Mouse (Mus musculus) frontal cortex, postnatal 14 days (tissue): ENCODE results near the gene Pold2.

Experiments
- DNase-seq, 2 experiments: peaks; one replicate each; pipeline ENCODE4 v3.0.0; 2022; ENCODE audit warnings: low spot score in 2 of 2

Pold2 gene

GRCm38 (mm10) chr11:5877921-5878526 is at the start of gene Pold2:
Gene Pold2 (minus strand): TSS chr11:5878292.
- DNase-seq: peak; percentile 95 to 96

DNA sequence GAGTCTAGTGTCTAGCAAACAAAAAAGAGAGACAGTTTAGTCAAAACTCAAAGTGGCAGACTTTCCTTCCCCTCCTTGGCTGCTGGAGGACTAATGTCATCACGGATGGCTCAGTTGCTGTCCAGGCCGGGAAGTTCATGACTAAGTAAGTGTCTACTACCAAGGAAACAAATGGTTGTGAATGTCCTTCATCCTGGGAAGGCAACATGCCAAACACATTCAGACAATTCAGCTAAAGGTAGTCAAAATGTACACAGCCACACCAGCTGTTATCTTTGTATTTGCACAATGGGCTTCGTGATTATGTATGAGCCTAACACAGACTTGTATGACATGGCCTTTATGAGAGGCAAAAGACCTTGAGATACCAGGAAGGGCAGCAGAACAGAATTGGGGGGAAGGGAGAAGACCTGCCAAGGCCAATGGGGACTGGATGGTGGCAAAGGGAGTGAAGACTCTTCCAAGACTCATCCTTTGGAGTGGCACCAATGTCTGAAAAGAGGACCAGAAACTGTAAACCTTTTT is 48.7 kb upstream of the Pold2 start:
- no peak for DNase-seq

GRCm38 (mm10) chr11:5924699-5925098 is 46.6 kb upstream of the Pold2 start:
- DNase-seq: no peak

- no peak for DNase-seq
Measured at GRCm38 (mm10) chr11:5920323-5920960, 42.4 kb upstream of the Pold2 start.

DNA sequence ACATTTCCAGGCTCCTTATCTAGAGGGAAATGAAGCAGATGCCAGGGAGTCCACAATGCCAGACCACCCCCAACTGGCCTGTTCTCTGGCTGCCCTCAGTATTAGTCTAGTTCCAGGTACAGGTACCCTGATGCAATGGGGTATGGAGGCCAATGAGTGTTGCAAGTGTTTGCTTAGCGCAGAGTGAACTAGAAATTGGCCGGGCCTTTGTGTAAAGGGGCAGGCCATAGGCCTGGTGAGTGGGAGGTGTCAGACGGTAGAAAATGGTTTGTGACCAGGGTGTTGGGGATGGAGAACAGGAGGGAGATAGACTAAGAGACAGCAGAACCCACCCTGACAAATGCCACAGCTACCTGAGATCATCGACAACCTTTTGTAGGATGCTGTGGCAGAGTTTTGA is 41.5 kb upstream of the Pold2 start:
- DNase-seq: no peak

DNA sequence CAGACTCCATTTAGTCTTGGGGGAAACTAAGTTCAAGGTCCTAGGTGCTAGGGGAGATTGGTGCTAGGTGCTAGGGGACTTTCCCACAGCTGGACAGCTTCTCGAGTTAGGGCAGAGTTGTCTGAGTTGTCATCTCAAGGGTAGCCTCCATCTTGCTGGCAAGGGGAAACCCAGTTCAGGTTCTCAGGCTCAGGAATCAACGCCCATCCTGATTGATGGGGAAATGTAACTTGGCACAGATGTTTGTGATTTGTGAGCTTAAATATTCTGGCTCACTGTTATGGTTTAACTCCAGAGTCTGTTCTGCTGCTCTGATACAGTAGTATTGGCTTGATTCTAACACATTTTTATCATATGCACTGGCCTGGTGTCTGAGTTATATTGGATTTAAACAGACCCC is 40.0 kb upstream of the Pold2 start:
- DNase-seq: no peak

- DNase-seq: no peak
Measured at GRCm38 (mm10) chr11:5916178-5916548, 38.1 kb upstream of the Pold2 start.

GRCm38 (mm10) chr11:5915429-5916177 is 37.5 kb upstream of the Pold2 start:
- no peak for DNase-seq

DNA sequence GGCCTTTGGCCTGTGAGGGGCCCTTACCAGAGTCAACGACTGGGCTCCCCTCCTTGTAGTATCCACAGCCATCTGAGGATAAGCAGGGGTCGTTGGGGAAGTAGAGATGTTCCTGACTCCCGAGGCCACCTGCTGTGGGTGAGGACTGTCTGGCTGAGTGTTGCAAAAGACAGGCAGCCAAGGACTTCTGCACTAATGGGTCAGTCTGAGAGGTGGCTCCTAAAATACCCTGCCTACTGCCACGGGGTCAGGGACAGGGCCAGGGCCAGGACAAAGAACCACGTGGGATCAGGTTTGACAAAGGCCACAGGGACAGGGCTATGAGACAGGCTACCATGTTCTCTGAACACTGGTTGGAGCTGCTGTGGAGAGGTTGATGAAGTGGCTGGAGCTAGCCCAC is 36.8 kb upstream of the Pold2 start:
- no peak for DNase-seq

GRCm38 (mm10) chr11:5913936-5914335 is 35.8 kb upstream of the Pold2 start:
- no peak for DNase-seq

DNA sequence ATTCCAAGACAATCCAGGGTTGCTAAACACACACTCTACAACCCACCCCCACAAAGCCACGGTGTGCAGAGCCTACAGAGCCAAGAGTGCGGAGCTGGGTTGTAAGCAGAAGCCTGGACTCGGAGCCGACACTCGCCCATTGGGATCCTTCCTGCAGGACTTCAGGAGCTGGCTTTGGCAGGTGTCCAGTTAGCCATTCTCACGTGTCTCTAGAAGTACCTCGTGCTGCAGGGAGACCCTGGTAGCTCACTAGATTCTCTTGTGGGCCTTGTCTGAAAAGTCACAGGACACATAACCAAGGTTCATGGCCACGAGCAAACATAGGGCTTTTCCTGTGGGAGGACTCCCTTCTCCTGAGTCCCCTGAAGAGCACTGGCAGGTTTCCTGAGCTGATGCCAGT is 35.2 kb upstream of the Pold2 start:
- DNase-seq: no peak

- peak in 1 of 2 experiments; percentile 57 for DNase-seq
Measured at GRCm38 (mm10) chr11:5912635-5913034, 34.5 kb upstream of the Pold2 start.

DNA sequence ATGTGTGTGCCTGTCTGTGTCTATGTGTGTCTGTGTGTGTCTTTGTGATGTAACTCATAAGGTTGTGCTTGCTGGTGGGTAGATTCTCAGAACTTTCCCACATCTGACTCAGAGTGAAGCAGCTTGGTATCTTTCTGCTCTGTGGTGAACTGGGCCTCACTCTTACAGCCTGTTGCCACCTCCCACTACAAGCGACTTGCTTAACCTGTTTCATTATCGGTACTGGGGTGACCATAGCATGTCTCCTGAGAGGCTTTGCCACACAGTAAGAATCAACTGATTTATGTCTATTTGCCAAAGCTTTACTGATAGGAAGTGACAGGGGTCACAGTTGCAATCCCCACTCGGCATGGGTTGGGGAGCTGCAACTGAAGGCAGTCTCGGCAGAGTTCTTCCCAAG is 30.6 kb upstream of the Pold2 start:
- DNase-seq: no peak

DNA sequence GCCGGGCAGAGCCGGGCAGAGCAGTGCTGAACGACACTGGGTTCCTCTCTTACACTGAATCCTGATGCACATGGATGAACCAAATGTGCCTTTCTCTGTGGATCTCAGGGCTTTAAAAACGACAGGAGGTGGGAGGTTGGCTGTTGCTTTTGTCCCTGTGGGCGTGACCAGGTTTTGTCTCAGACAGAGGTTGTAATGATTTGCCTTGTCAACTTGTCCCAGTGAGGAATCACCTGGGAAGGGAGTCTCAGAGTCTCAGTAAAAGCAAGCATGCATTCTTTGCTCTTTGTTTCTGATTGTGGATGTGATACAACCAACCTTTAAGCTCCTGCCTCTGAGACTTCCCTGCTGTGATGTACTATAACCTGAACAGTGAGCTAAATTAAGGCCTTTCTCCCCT is 29.0 kb upstream of the Pold2 start:
- DNase-seq: no peak

DNA sequence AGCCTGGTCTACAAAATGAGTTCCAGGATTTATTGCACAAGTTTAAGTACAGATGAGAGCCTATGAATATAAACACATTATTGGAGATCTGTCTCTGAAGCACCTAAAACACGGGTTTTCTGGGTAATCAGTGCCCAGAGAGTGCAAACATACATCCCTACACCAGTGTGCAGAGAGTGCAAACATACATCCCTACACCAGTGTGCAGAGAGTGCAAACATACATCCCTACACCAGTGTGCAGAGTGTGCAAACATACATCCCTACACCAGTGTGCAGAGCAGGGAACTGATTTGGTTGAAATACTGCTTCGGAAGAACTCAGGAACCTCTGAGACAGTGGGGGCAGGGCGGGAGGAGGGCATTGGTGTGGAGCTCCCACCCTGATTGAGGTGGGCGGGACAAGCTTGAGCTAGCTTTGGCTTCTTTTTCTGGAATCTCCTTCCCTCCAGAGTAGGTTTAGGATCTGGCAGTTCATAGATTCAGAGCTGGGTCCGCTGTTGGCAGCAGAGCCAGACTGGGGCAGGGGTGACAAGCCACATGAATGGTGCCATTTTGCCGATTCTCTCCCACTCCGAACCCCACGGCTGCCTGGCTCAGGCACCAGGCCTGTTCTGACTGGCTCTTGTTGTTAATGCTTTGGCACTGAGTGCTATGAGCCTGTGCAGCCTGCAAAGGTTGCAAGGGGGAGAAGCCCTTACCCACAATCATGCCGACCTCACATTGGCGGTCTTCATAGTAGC is 27.9 kb upstream of the Pold2 start:
- DNase-seq: no peak

DNA sequence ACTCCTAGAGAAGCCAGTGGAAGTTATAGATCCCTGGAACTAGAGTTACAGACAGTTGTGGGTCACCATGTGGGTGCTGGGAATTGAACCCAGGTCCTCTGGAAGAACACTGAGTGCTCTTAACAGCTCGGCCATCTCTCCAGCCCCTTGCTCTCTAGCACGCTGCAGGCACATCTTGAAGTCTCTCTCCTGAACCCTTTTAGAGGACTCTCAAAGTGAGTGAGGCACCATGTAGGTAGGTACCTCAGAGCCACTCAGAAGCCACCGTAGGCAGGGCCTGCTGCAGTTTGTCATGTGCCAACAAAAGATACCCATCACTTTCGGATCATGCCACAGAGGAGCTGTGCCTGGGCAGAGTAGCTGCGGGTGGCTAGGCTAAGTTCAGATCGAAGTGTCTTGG is 26.8 kb upstream of the Pold2 start:
- DNase-seq: no peak

DNA sequence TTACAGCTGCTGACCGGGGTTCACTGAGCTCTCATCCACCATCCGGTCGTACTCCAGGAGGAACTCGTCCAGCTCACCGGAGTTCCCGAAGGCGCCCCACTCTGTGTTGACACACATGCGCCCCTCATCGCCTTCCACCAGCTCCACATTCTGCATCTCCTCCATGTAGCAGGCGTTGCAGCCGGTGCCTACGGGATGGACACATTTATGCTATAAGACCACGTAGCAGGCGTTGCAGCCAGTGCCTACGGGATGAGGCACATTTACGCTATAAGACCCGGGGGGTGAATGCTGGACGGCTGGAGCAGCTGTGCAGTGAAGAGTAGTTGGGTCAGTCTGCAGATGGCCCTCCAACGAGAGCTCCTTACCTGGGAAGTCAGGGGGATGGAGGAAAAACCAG is 26.3 kb upstream of the Pold2 start:
- no peak for DNase-seq

GRCm38 (mm10) chr11:5903844-5904243 is 25.8 kb upstream of the Pold2 start:
- no peak for DNase-seq

GRCm38 (mm10) chr11:5902390-5902789 is 24.3 kb upstream of the Pold2 start:
- no peak for DNase-seq

GRCm38 (mm10) chr11:5901950-5902349 is 23.9 kb upstream of the Pold2 start:
- peak; percentile 43 to 49 for DNase-seq

DNA sequence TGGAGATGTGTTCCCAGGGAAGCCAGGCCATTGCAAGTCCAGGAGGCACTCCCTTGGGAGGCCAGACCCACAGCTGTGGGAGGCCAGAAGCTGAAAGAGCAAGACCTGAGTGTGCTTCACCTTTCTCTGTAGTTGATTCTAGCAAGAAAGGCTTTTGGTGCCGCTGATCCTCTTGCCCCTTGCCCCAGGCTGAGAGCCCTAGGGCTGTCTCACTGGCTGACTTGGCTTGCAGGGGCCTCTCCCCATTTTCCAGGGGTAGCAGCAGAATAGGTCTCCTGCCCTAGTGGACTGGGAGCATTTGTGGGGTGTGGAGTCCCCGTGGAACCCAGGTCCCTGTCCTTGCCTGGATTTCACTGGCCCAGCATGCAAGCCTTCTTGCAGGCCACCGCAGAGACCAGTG is 23.2 kb upstream of the Pold2 start:
- DNase-seq: no peak

DNA sequence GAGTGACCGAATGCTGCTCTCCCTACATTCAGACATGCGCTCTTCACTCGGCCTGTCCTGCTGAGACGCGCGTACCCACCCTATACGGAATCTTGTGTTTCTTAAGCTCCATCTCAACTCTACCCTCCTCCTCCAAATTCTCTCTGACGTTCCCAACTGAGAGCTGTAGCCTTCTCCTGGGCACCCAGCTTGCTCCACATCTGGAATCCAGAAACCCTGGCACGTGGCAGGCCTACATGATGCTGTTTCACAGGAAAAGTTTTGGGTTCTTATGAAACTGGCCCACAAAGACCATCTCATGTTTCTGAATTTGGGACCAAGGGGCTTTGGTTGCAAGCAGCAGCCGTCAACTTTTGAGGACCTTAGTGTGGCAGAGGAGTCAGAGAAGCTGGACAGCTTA is 21.2 kb upstream of the Pold2 start:
- no peak for DNase-seq
